Mouse (Mus musculus) urinary bladder, adult 18-20 months (tissue): ENCODE data around the gene Rtkn2.

Experiments used
- DNase-seq, 2 experiments: peaks; one replicate each; pipeline ENCODE4 v3.0.0; 2022; ENCODE audit warnings: low spot score in 2 of 2, mixed read lengths in 2 of 2

Rtkn2 gene

DNA sequence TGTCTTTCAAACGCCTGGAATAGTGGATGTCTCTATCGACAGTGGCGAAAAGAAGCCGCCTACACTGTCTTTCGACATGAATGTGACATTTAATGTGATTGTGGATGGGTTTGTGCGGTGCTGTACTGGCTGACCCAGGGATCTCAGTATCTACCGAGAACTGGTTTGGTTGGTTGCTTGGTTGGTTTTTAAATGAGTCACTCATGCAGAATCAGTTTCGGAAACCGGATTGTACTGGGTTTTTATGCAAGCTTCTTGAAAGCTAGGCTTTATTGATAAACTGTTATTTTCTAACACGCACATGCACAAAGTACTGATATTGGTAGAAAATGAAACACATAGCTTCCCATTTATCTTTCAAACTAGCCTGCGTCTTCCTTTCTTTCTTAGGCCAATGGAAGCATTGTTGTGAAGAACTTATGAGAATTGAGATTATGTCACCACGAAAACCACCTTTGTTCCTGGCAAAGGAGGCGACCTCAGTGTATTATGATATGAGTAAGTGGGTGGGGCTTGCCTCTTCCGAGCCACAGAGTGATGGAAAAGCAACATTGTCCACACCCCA, 60.4 kb downstream of the Rtkn2 start:
- DNase-seq = no peak

DNA sequence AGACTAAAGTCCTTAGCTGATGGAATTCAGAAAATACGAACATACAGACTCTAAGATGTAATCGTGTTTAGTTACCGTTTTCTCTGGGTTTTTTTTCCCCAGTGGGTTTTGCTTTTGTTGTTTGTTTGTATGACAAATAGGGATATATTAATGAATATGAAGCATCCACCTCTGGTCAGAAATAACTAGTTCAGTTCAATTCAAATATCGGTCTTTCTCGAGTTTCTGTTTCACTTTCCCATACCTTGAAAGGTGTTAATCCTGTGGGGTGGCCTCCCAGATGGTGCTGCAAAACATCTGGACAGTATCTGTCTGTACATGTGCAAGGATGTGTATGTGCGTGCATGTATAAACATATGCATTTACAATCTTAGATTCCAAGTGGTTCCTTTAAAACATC, 61.0 kb downstream of the Rtkn2 start:
- DNase-seq = no peak

DNA sequence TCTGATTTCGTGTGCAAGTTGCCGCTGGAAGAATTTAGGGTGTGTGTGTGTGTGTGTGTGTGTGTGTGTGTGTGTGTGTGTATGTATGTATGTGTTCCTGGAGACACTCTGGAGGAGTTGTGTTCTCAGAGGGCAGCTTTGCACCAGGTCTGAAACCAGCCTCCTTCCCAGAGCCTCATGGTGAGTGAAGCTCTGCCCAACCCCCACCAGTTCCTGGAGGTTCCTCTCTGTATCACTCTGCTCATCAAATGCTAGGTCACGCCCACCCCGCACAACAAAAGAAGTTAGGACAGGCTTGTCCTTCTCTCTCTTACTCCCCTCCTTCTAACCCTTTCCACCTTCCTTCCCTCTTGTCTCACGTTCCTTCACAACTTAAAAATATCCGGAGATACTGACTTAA, 64.6 kb downstream of the Rtkn2 start:
- no peak for DNase-seq

DNA sequence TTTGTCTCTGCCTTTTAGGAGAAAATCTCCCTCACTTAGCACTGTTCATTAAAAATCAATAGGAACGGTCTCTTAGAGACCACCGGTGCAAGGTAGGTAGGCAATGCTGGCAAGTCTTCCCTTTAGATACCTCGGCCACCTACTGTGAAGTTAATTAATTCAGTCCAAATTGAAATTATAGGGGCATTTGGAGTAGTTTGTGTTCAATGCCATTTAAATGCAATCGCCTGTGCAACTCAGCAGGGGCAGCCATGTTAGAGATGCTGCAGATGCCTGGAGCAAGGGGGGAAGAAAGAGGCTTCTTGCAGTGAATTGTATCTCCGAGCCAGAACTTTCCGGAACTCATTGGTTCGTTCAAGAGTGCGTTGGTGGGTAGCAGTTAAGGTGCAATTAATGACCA, 65.5 kb downstream of the Rtkn2 start:
- DNase-seq = no peak

DNA sequence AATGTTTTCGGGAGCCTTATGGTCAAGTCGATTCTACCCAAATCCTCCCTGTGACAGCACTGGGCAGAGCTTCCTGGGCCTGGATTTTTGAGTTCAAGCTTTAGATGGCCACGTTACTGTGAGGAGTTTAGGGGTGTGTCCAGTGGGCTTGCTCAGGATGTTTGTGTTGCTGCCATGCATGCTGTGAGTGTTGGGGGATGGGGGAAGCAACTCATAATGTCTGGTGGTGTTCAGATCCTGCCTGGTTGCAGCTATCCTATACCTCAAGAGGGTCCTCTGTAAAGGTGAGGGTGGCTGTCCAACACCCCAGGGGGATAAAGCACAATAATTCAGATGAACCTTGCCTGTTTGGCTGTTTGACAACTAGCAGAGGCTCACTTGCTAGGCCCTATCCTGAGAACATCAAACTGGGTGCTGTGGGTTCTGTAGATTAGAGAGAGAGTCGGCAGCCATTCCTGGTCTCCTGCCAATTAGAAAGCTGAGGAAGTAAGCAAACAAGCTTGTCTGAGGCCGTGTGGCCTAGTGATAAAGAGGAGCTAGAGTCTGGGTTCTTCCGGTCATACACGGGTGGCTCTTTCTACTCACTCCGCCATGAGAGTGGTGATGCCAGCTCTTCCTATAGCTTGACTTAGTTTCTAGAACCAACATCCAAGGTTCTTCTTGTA, 69.4 kb downstream of the Rtkn2 start:
- no peak for DNase-seq

DNA sequence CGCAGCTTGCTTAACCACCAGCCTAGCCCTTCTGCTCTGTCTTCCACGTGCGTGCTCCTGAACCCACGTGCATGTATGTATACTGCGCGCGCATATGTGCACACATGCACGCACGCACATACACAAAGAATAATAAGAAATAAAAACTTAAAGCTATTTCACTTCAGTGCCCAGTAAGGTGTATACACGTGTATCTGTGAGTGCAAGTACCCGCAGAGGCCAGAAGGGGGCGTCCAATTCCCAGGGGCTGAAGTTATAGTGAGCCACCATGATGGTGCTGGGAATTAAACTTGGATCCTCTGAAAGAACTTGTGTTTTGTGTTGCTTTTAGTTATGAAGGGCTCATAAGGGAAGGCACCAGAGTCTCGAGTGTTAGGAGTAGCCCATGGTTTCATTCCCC, 71.5 kb downstream of the Rtkn2 start:
- DNase-seq = no peak

DNA sequence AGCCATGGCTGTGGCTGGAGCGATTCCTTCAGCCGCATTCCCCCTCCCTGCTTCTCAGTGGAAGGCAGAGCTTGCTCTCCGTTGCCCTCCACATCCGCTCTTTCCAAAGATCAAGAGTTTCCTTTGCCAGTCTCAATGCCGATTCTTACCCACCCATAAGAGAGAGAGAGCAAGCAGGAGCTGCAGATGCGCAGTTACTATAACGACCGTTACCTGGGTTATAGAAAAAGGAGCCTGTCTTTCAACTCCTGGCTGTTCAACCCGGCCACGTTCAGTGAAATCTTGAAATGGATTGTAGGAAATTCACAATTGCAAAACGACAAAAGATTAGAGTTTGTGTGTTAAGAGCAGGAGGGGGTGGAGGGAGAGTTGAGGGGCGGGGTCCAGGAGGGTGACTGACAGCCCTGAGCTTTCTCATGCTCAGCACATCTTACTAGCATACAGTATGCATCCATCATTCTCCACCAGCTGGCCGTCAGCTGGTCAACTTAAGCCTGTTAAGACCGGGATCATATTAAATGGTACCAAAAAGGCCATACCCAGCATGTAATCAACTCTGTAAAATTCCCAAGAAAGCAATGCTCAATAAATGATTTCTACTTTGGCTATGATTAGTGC, 72.1 kb downstream of the Rtkn2 start:
- no peak for DNase-seq

DNA sequence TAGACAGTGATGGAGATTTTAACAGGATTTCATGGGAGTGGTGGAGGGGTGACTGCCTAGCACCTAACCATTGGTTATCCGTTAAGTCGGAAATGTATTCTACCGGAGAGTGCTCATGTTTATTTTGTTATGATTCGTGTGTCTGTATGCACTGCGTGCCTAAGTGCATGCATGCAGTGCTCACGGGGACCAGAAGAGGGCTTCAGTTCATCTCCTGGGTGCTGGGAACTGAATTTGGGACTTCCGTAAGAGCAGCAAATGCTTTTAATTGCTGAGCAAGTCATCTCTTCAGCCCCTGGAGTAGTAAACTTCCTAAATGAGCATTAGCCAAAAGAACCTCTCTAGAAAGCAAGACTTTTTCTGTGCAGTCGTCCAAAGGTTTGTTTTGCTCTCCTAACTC, 72.9 kb downstream of the Rtkn2 start:
- no peak for DNase-seq

DNA sequence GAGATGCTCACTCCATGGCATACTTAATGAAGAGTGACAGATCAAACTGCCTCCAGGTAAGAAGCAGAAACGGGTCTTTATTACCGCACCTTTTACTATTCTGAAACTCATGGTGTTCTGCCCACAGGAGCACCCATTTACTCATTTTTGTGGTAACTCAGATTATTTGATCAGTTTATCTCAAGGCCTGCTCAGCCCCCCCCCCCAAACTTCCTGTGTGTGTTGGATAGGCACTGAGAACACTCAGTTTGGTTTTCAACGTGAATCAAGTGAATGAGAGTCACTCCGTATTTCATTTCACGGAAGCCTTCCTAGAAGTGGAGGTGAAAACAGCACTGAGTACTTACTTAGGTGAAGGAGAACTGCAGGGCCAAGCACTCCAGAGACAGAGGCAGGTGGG, 74.8 kb downstream of the Rtkn2 start:
- no peak for DNase-seq

DNA sequence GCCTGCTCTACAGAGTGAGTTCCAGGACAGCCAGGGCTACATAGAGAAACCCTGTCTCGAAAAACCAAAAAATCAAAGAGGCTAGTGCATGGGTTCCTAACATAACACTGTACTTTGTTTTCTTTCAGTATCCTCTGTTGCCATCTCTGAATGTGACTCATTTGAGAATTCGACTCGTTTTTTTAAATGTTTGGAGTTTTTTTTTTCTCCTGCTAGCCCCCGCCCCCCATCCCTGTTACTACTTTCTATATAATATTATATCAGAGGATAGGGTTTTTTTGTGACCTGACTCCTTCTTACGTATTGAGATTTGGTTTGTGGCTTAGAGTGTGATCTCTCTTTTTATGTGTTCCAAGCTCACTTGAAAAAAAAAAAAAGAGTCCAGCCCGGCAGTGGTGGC, 75.3 kb downstream of the Rtkn2 start:
- DNase-seq = no peak

DNA sequence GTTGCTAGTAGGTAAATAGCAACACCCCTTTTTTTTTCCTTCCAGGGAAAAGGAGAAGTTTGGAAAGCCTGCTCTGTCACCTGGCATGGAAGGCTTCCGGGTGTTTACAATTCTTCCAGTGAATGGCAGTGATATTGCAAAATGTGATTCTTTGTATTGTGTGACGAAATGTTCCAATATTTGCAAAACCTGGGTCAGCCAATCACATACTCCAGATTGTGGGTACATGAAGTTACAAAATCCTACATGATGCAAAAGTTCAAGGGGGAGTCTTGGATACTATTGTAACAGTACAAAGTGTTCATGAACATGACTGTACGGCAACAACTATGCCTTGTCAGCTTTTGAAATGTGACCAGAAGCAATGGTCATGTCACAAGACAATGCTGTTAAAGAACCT, 78.5 kb downstream of the Rtkn2 start:
- DNase-seq = no peak

DNA sequence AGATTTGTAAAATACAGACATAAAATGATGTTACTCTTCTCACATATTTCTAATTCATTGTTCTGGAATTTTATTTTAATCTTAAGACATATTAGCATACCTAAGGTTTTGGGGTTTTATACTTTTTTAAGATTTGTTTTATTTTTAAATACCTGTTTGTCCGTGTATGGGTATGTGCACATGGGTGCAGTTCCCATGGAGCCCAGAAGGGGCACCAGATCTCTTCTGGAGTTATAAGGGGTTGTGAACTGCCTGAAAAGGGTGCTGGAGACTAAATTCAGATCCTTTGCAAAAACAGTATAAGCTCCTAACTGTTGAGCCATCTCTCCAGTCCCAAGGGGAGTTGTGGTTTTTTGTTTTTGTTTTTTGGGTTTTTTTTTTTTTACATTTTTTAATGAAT, 79.0 kb downstream of the Rtkn2 start:
- no peak for DNase-seq

DNA sequence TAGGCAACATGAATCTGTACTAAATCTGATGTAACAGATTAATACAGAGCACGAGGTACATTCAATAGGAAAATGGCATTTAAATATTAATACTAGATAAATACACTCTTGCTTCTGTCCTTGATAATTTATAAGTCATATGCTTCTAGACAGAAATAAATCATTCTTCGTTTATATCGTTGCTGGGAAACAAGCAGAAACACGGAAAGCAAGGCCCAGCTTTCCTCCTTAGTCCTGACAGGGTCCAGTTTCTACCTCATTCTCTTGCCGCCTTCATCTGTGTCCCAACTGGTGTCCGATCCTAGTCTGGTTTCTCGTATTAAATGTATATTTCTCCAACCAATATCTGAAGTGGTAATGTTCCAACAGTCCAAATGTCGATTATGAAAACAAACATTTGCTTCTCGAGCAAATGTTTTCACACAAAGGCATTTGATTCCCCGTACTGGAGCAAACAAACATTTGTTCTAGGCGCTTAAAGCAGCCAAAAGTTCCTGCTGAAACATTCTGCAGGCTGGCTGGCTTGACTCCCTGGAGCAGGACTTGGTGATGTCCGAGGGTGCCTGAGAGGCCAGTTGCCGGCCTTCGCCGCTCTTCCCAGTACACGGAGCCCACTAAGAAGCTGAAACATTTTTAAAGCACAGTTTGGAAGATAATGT, 81.3 kb downstream of the Rtkn2 start:
- peak in 1 of 2 experiments; percentile 18 for DNase-seq

DNA sequence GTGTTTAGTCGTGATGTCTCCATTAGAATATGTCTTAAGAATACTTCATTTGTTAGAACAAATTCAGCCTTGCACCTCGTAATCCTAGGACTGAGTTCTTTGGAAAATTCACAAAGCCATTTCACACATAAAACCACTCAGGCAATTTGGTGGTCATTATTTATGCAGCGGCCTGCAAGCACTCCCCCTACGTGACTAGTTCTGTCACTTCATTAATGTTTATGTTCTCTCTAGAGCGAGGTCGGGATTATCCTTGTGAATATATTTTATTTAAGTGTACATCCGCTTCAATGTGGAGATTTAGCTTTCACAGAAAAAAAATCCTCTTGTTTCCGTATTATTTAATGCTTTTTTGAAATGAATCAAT, 81.9 kb downstream of the Rtkn2 start:
- no peak for DNase-seq

DNA sequence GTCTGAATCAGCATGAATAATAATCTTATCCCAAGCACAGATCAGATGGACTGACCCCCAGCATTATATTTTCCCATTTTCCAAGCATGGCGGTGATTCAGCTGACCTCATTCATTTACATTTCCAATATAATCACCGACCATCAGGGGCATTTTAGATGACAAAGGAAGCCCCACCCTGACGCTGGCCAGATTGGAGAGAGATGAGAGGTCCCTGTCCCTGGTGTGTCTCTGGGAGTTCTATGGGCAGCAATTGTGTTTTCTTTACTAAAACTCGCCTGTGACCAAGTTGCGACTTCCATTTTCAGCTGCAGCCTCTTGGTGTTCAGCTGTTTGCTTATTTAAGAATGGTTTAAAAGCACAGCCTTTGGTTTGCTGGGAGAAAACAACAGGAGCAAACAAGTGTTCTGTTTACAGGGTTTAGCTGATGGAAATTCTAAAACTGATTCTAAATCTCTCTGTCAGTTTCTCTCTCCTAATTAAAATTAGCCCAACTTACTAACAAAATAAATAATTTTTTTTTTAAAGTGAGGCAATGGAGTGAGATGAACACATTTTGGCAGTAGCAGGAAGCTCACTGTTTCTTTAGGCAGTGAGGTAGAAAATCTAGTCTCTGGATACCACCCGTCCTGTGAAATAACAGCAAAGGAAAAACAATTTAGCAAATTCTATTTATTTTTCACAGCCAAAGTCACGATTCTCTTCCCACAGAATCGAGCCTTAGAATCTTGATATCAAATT, 84.6 kb downstream of the Rtkn2 start:
- no peak for DNase-seq

DNA sequence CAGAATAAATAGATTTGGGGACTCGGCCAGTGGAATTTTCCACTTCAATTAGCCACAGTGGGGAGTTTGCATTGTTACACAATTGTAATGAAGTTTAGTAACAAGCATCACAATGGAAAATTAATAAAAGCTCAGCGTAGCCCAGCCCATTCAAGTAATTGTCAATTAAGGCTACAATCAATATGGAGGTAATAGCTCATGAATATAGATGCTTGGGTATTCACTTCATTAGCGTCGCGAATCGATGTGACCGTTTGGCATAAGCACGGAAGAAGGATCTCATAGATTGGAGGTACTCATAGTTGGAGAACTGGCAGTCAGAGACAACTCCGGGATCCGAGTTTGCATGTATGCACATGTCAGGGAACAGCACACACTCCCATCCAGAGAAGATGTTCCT, 85.2 kb downstream of the Rtkn2 start:
- DNase-seq = no peak

DNA sequence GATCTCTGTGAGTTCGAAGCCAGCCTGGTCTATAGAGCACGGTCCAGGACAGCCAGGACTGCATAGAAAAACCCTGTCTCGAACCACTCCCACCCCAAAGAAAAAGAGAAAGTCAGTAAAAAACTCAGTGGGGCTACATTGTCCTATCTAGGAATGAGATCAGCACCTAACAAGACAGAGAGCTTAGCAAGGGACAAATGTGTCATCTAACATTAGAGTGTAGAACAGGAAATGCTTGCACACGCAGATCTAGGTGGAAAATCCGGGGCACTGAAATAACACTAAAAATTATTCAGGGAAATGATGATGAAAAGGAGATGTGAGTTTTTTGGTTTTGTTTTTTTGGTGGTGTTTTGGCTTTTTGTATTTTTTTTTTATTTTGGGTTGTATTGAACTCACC, 86.8 kb downstream of the Rtkn2 start:
- no peak for DNase-seq

DNA sequence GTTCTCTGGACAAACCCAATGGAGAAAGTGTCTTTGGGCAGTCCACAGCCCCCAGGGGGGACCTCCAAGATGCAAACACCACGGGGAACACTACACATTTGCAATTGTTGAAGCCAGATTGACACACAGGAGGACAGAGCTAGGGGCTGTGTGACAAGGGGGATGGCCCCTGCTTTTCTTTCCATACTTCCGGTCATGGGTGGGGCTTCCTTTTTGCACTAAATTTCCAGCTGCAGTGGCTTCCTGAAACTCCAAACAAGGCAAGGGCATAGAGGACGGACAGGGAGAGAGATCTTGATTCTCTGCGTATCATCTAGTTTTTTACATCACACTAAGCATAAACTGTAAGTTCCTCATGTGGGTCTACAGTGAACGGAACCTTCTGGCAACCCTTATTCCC, 88.6 kb downstream of the Rtkn2 start:
- no peak for DNase-seq

DNA sequence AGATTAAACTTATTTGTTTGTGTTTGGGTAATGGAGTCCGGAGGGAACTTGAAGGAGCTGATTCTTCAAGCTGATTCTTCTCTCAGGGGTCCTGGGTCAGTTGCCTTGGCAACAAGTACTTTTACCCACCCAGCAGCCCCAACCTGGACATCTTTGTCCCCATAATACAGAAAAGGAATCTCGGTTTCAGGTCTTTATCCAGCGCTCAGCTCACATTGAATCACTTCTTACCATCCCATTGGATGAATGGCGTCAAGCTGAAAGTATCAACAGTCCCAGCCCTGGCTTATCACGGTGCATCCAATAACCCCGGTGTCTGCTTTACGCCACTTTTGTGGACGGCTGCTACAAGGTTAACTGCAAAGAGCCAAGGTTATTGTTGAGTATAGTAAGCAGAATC, 89.1 kb downstream of the Rtkn2 start:
- DNase-seq = no peak

DNA sequence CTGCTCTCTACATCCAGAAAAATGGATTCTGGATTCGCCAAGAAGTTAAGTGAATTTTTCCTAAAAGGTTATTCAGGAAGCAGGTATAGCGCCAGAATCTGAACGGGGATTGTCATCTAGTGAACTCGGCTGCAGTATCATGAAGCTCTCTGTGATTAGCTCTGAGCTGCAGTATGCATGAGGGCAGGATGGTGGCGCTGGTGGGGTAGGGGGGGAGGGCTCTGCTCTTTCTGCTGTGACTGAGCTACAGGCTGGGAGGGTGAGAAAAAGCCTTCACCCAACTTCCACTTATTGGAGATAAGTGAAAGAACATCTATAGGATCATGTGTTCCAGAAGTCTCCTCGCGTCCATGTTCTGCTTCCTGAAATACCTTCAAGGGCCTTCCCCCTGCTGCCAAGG, 91.7 kb downstream of the Rtkn2 start:
- DNase-seq = no peak

DNA sequence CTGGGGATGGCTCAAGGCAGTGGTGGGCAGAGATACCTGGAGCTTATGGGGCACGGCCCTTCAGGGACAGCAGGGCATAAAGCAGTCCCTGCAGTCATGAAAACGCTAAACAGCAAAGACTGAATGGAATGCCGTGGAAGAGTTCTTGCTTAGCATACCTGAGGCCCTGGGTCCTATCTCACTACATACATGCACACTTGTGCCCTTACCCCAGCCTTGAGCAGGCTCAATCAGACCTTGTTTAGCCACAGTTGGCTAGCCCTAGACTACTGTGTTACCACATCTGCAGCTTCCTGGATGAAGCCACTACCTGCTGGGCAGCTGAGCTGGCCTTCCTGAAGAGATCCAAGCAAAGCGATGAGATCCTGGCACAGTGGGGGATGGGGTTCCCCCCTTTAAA, 93.3 kb downstream of the Rtkn2 start:
- DNase-seq = no peak

DNA sequence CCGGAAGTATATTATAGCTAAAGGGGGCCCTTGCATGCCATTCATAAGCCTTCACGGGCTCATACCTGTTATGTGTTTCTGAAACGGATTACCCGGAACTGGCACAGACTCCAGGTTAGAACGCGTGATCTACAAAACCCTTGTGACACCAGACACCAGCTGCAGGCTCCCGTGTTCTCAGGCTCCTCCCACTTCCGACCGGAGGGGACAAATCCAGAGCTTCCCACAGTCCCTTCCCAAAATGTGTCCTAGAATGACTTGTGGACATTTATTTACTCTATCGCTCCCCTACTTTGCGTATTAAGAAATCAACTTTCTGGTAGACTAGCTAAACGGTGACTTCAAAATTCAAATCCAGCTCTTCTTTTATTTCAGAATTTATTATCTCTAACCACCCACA, 94.9 kb downstream of the Rtkn2 start:
- no peak for DNase-seq

DNA sequence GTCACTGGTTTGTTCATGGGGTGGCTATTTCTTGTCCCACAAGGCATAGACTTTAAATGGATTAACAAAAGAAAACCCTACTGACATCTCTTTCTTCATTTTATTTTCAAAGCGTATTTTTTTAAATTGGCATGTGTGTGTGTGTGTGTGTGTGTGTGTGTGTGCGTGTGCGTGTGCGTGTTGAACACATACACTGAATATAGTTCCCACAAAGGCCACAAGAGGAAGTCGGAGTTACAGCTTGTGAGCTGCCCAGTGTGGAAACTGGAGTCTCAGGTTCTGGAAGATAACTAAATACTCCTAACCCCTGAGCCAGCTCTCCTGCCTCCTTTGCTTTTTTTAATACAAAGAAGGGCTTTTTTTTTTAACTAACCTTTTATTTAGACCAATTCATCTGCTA, 95.8 kb downstream of the Rtkn2 start:
- no peak for DNase-seq
